Mouse (Mus musculus): ENCODE data around the gene Cyb5d1. TPM values are rescaled to one million over a fixed set of nuclear protein-coding genes. Genes with fewer than 3 reads are reported as not detected.

Gene Cyb5d1
- total and polyA plus RNA-seq, 3 experiments: 19.9 to 32.1 (median 27.9) TPM

DNA sequence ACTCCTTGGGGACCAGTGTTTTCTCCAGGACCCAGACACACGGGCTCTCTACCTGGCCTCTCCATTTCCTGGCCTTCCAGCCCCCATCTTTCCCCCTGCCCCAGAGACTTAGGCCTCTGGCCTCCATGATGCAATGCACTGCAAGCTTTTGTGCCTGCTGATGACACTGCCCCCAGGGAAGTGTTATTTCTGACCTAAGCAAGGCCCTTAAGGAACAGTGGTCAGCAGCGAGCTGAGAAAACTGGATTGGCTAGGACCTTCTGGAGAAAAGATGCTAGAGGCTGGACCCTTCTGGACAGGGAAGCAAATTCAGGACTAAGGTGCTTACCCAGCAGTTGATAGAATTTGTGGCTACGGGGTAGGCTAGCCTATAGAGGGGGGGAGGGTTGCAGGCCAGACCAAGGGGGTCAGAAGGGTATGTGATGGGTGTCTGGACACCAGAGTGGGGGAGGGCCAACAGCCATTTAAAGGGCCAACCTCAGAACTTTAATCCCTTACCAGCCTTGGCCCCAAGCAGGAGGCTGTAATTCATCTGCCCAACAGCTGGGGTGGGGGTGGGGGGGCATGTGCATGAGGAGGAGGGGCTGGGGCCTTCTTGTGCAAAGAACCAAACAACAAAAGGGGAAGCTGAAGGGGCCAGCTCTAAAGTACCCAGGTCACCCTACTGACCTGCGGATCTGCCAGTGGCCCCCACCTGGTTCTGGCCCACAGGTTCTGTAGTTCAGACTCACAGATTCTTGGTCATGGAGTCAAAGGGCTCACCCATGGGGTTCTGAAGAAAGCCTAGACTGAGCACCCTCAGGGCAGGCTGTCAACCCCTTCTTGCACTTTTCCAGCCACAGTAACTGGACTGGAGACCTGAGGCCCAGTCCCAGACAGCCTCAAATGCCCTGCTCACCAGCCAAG is 19.2 kb upstream of the Cyb5d1 start:
- TF ChIP-seq CTCF (IDR thresholded peaks at IDR 0.05): no peak
- TF ChIP-seq EP300 (IDR thresholded peaks at IDR 0.05; ENCODE audit: insufficient read depth, low read depth, low read length): no peak
- TF ChIP-seq POLR2A (IDR thresholded peaks at IDR 0.05; ENCODE audit: insufficient read depth, low read depth, low read length): no peak
- H3K27me3 ChIP-seq (ENCODE audit: control insufficient read depth, insufficient read depth, low read length): no peaks in the 10 kb centered on the region
- H3K9ac ChIP-seq (ENCODE audit: low read depth, low read length): no peak overlapping the region
- intact Hi-C loops (cut with DNase I): loop anchor here (5.0 to 10.0 kb wide), 2 partner anchors 163 to 580 kb away; partner anchors contain the start of genes Gabarap and Phf23
- H3K79me2 ChIP-seq (replicated peaks; ENCODE audit: control insufficient read depth, insufficient read depth, low read length): no peaks in the 10 kb centered on the region
- no peak for DNase-seq
- WGBS: 49% methylated on average over 4 of the region's 4 CpGs
- H3K4me1 ChIP-seq (ENCODE audit: control insufficient read depth, insufficient read depth, low read length): peaks cover 17% of the 10 kb centered on the region
- H3K4me3 ChIP-seq: peak overlapping the region; percentile 22; the same call in 1 of the 2 replicates
- H3K36me3 ChIP-seq (ENCODE audit: control insufficient read depth, insufficient read depth, low read length): peaks cover 3% of the 10 kb centered on the region; the same call in 1 of the 2 replicates
- H3K27ac ChIP-seq: peak overlapping the region; percentile 78

DNA sequence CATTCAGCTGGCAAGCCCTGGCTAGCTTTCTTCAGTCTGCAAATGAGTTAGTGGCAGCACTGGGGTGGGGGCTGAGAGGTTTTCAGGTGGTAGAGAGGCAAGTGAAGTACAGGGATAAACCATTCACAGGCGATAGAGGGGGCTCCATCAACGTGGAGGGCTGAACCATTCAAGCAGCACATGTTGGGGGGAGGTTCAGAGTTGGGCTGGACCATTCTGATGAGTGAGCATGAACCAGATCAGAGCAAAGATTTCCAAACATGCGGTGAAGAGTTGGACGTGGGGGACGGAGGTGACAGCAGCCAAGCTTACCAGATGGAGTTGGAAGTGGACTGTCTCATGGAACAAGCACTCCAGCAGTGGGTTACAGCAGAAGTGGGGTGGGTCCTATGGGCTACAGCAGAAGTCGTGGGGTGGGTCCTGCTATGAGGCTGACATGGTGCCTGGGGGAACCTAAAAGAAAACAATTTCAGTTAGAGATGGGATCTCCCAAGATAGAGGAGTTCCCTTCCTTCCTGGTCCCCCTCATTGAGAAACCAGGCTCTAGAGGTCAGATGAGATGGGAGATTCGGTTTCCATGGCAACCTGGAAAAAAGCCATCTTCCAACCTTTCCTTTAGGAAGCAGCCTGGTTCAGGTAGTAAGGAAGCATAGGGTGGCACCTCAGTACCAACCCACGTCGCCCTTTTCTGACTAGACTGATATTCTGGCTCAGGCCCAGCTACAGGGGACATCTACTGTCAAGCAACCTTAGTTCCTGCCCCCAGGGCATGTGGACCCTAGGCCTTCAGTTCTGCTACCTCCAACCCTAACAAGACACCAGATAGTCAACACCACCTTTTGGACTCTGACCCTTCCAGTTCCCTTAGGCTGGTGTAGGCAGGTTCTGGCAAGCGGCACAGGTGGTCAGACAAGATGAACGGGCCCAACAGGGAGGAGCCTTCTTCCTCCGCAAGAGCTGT is 18.1 kb upstream of the Cyb5d1 start, which contains the start of gene Kdm6b:
Gene Kdm6b, minus strand, starts transcription at position 455 of the 961 bp plus-strand sequence.
- Histone ChIP-seq H3K4me1 (ENCODE audit: control insufficient read depth, insufficient read depth, low read length) (peaks cover 17% of the 10 kb centered on the region), H3K9ac (ENCODE audit: low read depth, low read length) (no peak within 1 kb of the TSS), H3K27me3 (ENCODE audit: control insufficient read depth, insufficient read depth, low read length) (no peaks in the 10 kb centered on the region), H3K36me3 (ENCODE audit: control insufficient read depth, insufficient read depth, low read length) (peaks cover 3% of the 10 kb centered on the region; the same call in 1 of the 2 replicates), H3K4me3 (no peak within 1 kb of the TSS), H3K27ac (no peak within 1 kb of the TSS), H3K79me2 (replicated peaks; ENCODE audit: control insufficient read depth, insufficient read depth, low read length) (no peaks in the 10 kb centered on the region)
- no peak for DNase-seq
- intact Hi-C loops (cut with DNase I): loop anchor here (10.0 kb wide), 1 partner anchor 581 kb away; the partner anchor contains the start of genes Gabarap and Phf23
- TF ChIP-seq POLR2A (IDR thresholded peaks at IDR 0.05; ENCODE audit: insufficient read depth, low read depth, low read length): no peak
- no peak for TF ChIP-seq EP300 (IDR thresholded peaks at IDR 0.05; ENCODE audit: insufficient read depth, low read depth, low read length)
- TF ChIP-seq CTCF (IDR thresholded peaks at IDR 0.05): no peak
- 35% methylated on average over 12 of the region's 12 CpGs for WGBS

DNA sequence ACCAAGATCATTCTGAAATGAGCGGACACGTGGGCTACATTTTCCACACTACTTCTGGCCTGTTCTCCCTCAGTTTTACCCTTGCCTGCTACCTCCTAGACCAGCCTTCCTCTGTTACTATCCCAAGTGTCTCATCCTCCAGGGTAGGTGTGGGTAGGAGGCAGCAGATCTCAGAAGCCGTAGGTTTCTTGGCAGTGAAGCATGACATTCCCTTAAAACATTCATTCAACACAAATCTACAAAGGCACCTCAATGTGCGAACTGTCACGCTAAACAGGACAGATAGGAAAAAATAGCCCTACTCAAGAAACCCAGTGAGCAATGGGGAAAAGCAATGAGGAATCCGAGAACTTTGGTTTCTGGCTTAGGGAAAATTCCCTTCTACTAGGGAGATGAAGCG is 17.1 kb upstream of the Cyb5d1 start:
- no peak for DNase-seq
- Histone ChIP-seq H3K79me2 (replicated peaks; ENCODE audit: control insufficient read depth, insufficient read depth, low read length) (no peaks in the 10 kb centered on the region), H3K9ac (ENCODE audit: low read depth, low read length) (no peak overlapping the region), H3K36me3 (ENCODE audit: control insufficient read depth, insufficient read depth, low read length) (peaks cover 7% of the 10 kb centered on the region; the same call in 1 of the 2 replicates), H3K27ac (no peak overlapping the region; the same call in 1 of the 2 replicates), H3K27me3 (ENCODE audit: control insufficient read depth, insufficient read depth, low read length) (no peaks in the 10 kb centered on the region), H3K4me3 (no peak overlapping the region), H3K4me1 (ENCODE audit: control insufficient read depth, insufficient read depth, low read length) (peaks cover 21% of the 10 kb centered on the region)
- intact Hi-C loops (cut with DNase I): loop anchor here (10.0 kb wide), 1 partner anchor 582 kb away; the partner anchor contains the start of genes Gabarap and Phf23
- WGBS: 71% methylated on average over 7 of the region's 7 CpGs
- TF ChIP-seq CTCF (IDR thresholded peaks at IDR 0.05) (no peak), POLR2A (IDR thresholded peaks at IDR 0.05; ENCODE audit: insufficient read depth, low read depth, low read length) (no peak), EP300 (IDR thresholded peaks at IDR 0.05; ENCODE audit: insufficient read depth, low read depth, low read length) (no peak)

GRCm38 (mm10) chr11:69411538-69412203 is 16.2 kb upstream of the Cyb5d1 start:
- H3K4me1 ChIP-seq (ENCODE audit: control insufficient read depth, insufficient read depth, low read length): peaks cover 19% of the 10 kb centered on the region
- intact Hi-C loops (cut with DNase I): loop anchor here (10.0 kb wide), 1 partner anchor 583 kb away; the partner anchor contains the start of genes Gabarap and Phf23
- peak overlapping the region; percentile 90 for H3K27ac ChIP-seq
- DNase-seq: peak; percentile 83 to 87
- peaks cover 7% of the 10 kb centered on the region; the same call in 1 of the 2 replicates for H3K36me3 ChIP-seq (ENCODE audit: control insufficient read depth, insufficient read depth, low read length)
- WGBS: 1% methylated on average over 38 of the region's 39 CpGs
- H3K9ac ChIP-seq (ENCODE audit: low read depth, low read length): peak overlapping the region; percentile 72
- H3K4me3 ChIP-seq: peak overlapping the region; percentile 80
- no peaks in the 10 kb centered on the region for H3K79me2 ChIP-seq (replicated peaks; ENCODE audit: control insufficient read depth, insufficient read depth, low read length)
- no peaks in the 10 kb centered on the region for H3K27me3 ChIP-seq (ENCODE audit: control insufficient read depth, insufficient read depth, low read length)
- TF ChIP-seq POLR2A (IDR thresholded peaks at IDR 0.05; ENCODE audit: insufficient read depth, low read depth, low read length) (no peak), EP300 (IDR thresholded peaks at IDR 0.05; ENCODE audit: insufficient read depth, low read depth, low read length) (no peak), CTCF (IDR thresholded peaks at IDR 0.05) (no peak)

DNA sequence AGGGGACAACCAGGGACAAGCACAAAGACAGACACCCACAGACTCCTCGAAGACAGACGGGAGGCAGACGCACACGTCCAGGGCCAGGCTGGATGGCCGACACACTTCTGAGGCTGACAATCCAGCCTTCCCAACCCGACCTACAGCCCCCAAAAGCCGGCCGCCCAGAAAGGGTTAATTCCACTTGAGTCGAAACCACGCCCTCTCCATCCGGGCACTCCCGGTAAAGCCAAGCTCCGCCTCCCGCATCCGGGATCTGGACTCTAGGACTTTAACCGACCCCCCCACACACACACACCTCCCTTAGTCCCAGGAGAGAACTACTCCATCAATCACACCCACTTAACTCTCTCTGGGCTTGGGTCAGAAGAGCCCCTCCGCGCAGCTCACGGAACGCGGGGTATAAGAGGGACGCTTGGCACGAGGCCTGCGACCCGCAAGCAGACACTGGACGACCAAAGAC is 15.7 kb upstream of the Cyb5d1 start:
- Histone ChIP-seq H3K27me3 (ENCODE audit: control insufficient read depth, insufficient read depth, low read length) (no peaks in the 10 kb centered on the region), H3K27ac (peak overlapping the region; percentile 90), H3K36me3 (ENCODE audit: control insufficient read depth, insufficient read depth, low read length) (peaks cover 7% of the 10 kb centered on the region; the same call in 1 of the 2 replicates), H3K4me3 (peak overlapping the region; percentile 80), H3K4me1 (ENCODE audit: control insufficient read depth, insufficient read depth, low read length) (peaks cover 19% of the 10 kb centered on the region), H3K79me2 (replicated peaks; ENCODE audit: control insufficient read depth, insufficient read depth, low read length) (no peaks in the 10 kb centered on the region), H3K9ac (ENCODE audit: low read depth, low read length) (peak overlapping the region; percentile 84)
- TF ChIP-seq POLR2A (IDR thresholded peaks at IDR 0.05; ENCODE audit: insufficient read depth, low read depth, low read length) (peak; percentile 39; the same call in 1 of the 2 replicates), CTCF (IDR thresholded peaks at IDR 0.05) (no peak), EP300 (IDR thresholded peaks at IDR 0.05; ENCODE audit: insufficient read depth, low read depth, low read length) (peak; percentile 36; the same call in 1 of the 2 replicates)
- intact Hi-C loops (cut with DNase I): loop anchor here (10.0 kb wide), 1 partner anchor 584 kb away; the partner anchor contains the start of genes Gabarap and Phf23
- under 1% methylated on average over 26 of the region's 26 CpGs for WGBS
- DNase-seq: peak; percentile 92 to 94

Data from heart, adult 2 months (tissue).